Mouse (Mus musculus) CH12.LX (cell line): Measurements from ENCODE around the gene Ptbp1. TPM values are rescaled to one million over a fixed set of nuclear protein-coding genes. Genes with fewer than 3 reads are reported as not detected.

ENCODE experiments used
- DNase-seq: peaks from one replicate; pipeline ENCODE4 v3.0.0-alpha.2; 2013; ENCODE audit errors: extremely low read depth
- H3K27ac ChIP-seq: 2 replicates; pipeline ENCODE4 v1.5.1; 2012; ENCODE audit warnings: low read depth, mild to moderate bottlenecking, control low read depth, moderate library complexity; ENCODE audit not compliant: insufficient read depth
- H3K27me3 ChIP-seq: replicated peaks from 2 replicates; pipeline ENCODE3; 2012; ENCODE audit warnings: inconsistent platforms
- H3K36me3 ChIP-seq, 2 experiments: replicated peaks in 1 of 2; 2 replicates each; pipeline versions ENCODE3 to v1.6.1; 2012; ENCODE audit warnings: inconsistent platforms in 1 of 2, low read length in 1 of 2, mild to moderate bottlenecking in 1 of 2, mixed read lengths in 1 of 2, moderate library complexity in 1 of 2; ENCODE audit not compliant: control insufficient read depth in 1 of 2, insufficient read depth in 1 of 2
- H3K4me1 ChIP-seq, 2 experiments: 2 replicates each; pipeline ENCODE4 v1.6.1; 2012; ENCODE audit warnings: inconsistent platforms in 1 of 2, moderate library complexity in 1 of 2; ENCODE audit not compliant: insufficient read depth in 2 of 2, control insufficient read depth in 1 of 2
- H3K4me2 ChIP-seq: 2 replicates; pipeline ENCODE4 v1.6.1; 2012; ENCODE audit warnings: low read depth, mild to moderate bottlenecking, control low read depth; ENCODE audit not compliant: poor library complexity, insufficient read depth, severe bottlenecking
- H3K4me3 ChIP-seq, 3 experiments: fragments of 150-350 bp in 1 of 3; sonication (generic) in 1 of 3; replicated peaks in 1 of 3; 2 replicates each; pipeline versions ENCODE3 to v1.5.1; 2011 to 2012; ENCODE audit warnings: low read depth in 2 of 3, low read length in 2 of 3, mild to moderate bottlenecking in 2 of 3, moderate library complexity in 2 of 3, control low read depth in 1 of 3, improper control_type of control experiment in 1 of 3, inconsistent platforms in 1 of 3, mixed read lengths in 1 of 3; ENCODE audit not compliant: poor library complexity in 1 of 3
- H3K79me2 ChIP-seq: replicated peaks from 2 replicates; pipeline ENCODE4 v1.6.1; 2012; ENCODE audit warnings: mild to moderate bottlenecking, moderate library complexity; ENCODE audit not compliant: control insufficient read depth, poor library complexity, insufficient read depth, severe bottlenecking; ENCODE audit errors: extremely low read depth
- H3K9ac ChIP-seq: 2 replicates; pipeline ENCODE4 v1.6.1; 2012; ENCODE audit warnings: low read depth, mild to moderate bottlenecking, control low read depth, moderate library complexity; ENCODE audit not compliant: insufficient read depth
- H3K9me3 ChIP-seq: replicated peaks from 2 replicates; pipeline ENCODE3; 2012; ENCODE audit warnings: low read length, inconsistent platforms, mixed read lengths
- BHLHE40 ChIP-seq: IDR thresholded peaks from 2 replicates; pipeline ENCODE4 v1.6.1; 2011; ENCODE audit warnings: mild to moderate bottlenecking, low read depth, low read length, improper control_type of control experiment
- ELF1 ChIP-seq: IDR thresholded peaks from 2 replicates; pipeline ENCODE4 v1.6.1; 2014; ENCODE audit warnings: low read depth, mild to moderate bottlenecking, inconsistent platforms, low read length, improper control_type of control experiment
- ETS1 ChIP-seq: conservative IDR thresholded peaks from 2 replicates; pipeline ENCODE4 v1.6.1; 2012; ENCODE audit warnings: low read depth, mild to moderate bottlenecking, inconsistent platforms, low read length, improper control_type of control experiment, moderate library complexity
- HCFC1 ChIP-seq: IDR thresholded peaks from 2 replicates; pipeline ENCODE4 v1.6.1; 2012; ENCODE audit warnings: low read depth, mild to moderate bottlenecking, inconsistent platforms, low read length, improper control_type of control experiment
- JUND ChIP-seq: conservative IDR thresholded peaks from 2 replicates; pipeline ENCODE4 v1.6.1; 2011; ENCODE audit warnings: low read depth, low read length, improper control_type of control experiment
- KAT2A ChIP-seq: IDR thresholded peaks from 2 replicates; pipeline ENCODE4 v1.6.1; 2012; ENCODE audit warnings: low read length, improper control_type of control experiment, inconsistent platforms; ENCODE audit not compliant: insufficient replicate concordance
- MAX ChIP-seq: IDR thresholded peaks from 2 replicates; pipeline ENCODE4 v1.6.1; 2011; ENCODE audit warnings: low read length, improper control_type of control experiment
- MAZ ChIP-seq: IDR thresholded peaks from 2 replicates; pipeline ENCODE4 v1.6.1; 2012; ENCODE audit warnings: low read depth, mild to moderate bottlenecking, inconsistent platforms, low read length, improper control_type of control experiment, moderate library complexity
- MXI1 ChIP-seq: IDR thresholded peaks from 2 replicates; pipeline ENCODE4 v1.6.1; 2011; ENCODE audit warnings: mild to moderate bottlenecking, low read depth, low read length, improper control_type of control experiment
- MYC ChIP-seq: IDR thresholded peaks from 2 replicates; pipeline ENCODE4 v1.6.1; 2011; ENCODE audit warnings: low read depth, mild to moderate bottlenecking, improper control_type of control experiment, low read length
- NRF1 ChIP-seq: IDR thresholded peaks from 2 replicates; pipeline ENCODE4 v1.6.1; 2014; ENCODE audit warnings: low read depth, mild to moderate bottlenecking, inconsistent platforms, low read length, improper control_type of control experiment, moderate library complexity
- POLR2AphosphoS2 ChIP-seq: IDR thresholded peaks from 2 replicates; pipeline ENCODE4 v1.6.1; 2011; ENCODE audit warnings: low read depth, low read length, improper control_type of control experiment
- RAD21 ChIP-seq: IDR thresholded peaks from 2 replicates; pipeline ENCODE4 v1.6.1; 2011; ENCODE audit warnings: low read depth, mild to moderate bottlenecking, low read length, improper control_type of control experiment, moderate library complexity
- RCOR1 ChIP-seq: conservative IDR thresholded peaks from 2 replicates; pipeline ENCODE4 v1.6.1; 2012; ENCODE audit warnings: low read depth, mild to moderate bottlenecking, inconsistent platforms, low read length, improper control_type of control experiment
- TBP ChIP-seq: conservative IDR thresholded peaks from 2 replicates; pipeline ENCODE4 v1.6.1; 2011; ENCODE audit warnings: low read depth, low read length, improper control_type of control experiment
- USF1 ChIP-seq: IDR thresholded peaks from 2 replicates; pipeline ENCODE4 v1.6.1; 2014; ENCODE audit warnings: low read depth, mild to moderate bottlenecking, inconsistent platforms, low read length, improper control_type of control experiment
- ZC3H11A ChIP-seq: IDR thresholded peaks from 2 replicates; pipeline ENCODE4 v1.6.1; 2012; ENCODE audit warnings: low read depth, mild to moderate bottlenecking, inconsistent platforms, low read length, improper control_type of control experiment
- ZKSCAN1 ChIP-seq: IDR thresholded peaks from 2 replicates; pipeline ENCODE4 v1.6.1; 2012; ENCODE audit warnings: low read depth, inconsistent platforms, low read length, improper control_type of control experiment, borderline replicate concordance
- ZMIZ1 ChIP-seq: IDR thresholded peaks from 2 replicates; pipeline ENCODE4 v1.6.1; 2012; ENCODE audit warnings: low read depth, mild to moderate bottlenecking, inconsistent platforms, low read length, improper control_type of control experiment
- ZNF384 ChIP-seq: IDR thresholded peaks from 2 replicates; pipeline ENCODE4 v1.6.1; 2012; ENCODE audit warnings: low read depth, low read length, improper control_type of control experiment, inconsistent platforms
- dilution Hi-C: fragments of 300-500 bp; cut with MboI; formaldehyde crosslinking; loops from 2 replicates; pipeline ENCODE4 v1.14.3; 2020; ENCODE audit warnings: low sequenced_read_pairs; ENCODE audit not compliant: extremely low pct_unique_long_range_greater_than_20kb, extremely low pct_ligation_motif_present
- in situ Hi-C: fragments of 300-500 bp; cut with MboI; formaldehyde crosslinking; loops from 3 replicates; pipeline ENCODE4 v1.14.3; 2019; ENCODE audit warnings: low sequenced_read_pairs, low pct_ligation_motif_present, low pct_unique_long_range_greater_than_20kb, mixed read lengths
- polyA plus RNA-seq: library from polyadenylated mRNA; unstranded; fragments of >175 nt; gene quantifications from 2 replicates; pipeline ENCODE4 v1.2.1, GENCODE M21; 2012; ENCODE audit warnings: low read depth; ENCODE audit not compliant: insufficient read length
- total RNA-seq, 2 experiments: library from RNA; depleted of rRNA; stranded (reverse); fragments of 300-350 nt in 1 of 2; fragments of >200 nt in 1 of 2; gene quantifications; 2 replicates each; pipeline ENCODE4 v1.2.3; 2012 to 2014

Ptbp1 gene
- total and polyA plus RNA-seq, 3 experiments, result 252 to 497 (median 284) TPM

GRCm38 (mm10) chr10:79862049-79862788, 8.0 kb downstream of the Ptbp1 start:
- Histone ChIP-seq H3K27ac (no peak overlapping the region), H3K27me3 (no peaks in the 10 kb centered on the region), H3K79me2 (peaks cover 34% of the 10 kb centered on the region), H3K4me2 (no peak overlapping the region), H3K36me3 (peaks cover 74 to 91% of the 10 kb centered on the region in 2 experiments), H3K9ac (no peak overlapping the region), H3K4me1 (peaks cover 13 to 17% of the 10 kb centered on the region in 2 experiments), H3K4me3 (no peak overlapping the region), H3K9me3 (no peaks in the 10 kb centered on the region)
- in situ Hi-C loops, result no loop called here
- TF ChIP-seq BHLHE40 (no peak), NRF1 (no peak), ZKSCAN1 (no peak), POLR2AphosphoS2 (peak; percentile 81; the same call in 1 of the 2 replicates), USF1 (no peak)
- dilution Hi-C loops, result no loop called here
- DNase-seq, result no peak

DNA sequence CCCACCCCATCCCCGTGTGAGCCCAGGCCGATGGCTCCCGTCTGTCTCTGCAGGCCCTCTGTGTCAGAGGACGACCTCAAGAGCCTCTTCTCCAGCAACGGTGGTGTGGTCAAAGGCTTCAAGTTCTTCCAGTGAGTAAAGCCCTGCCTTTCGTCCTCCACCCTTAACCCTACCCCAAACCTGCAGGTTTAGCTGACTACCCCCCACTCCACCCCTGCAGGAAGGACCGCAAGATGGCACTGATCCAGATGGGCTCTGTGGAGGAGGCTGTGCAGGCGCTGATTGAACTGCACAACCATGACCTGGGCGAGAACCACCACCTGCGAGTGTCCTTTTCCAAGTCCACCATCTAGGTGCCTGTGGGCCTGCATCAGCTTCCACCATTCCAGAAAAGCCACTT, 8.7 kb downstream of the Ptbp1 start:
- TF ChIP-seq BHLHE40 (no peak), POLR2AphosphoS2 (no peak), NRF1 (no peak), ZC3H11A (no peak), RCOR1 (no peak), ZNF384 (no peak), HCFC1 (no peak), KAT2A (no peak), ETS1 (no peak), ZMIZ1 (no peak), RAD21 (no peak), ZKSCAN1 (no peak), MAX (no peak), USF1 (no peak), JUND (no peak), TBP (no peak), MAZ (no peak), MXI1 (no peak), ELF1 (no peak), MYC (no peak)
- peaks cover 27% of the 10 kb centered on the region for H3K79me2 ChIP-seq
- H3K4me1 ChIP-seq, result peaks cover 6 to 10% of the 10 kb centered on the region in 2 experiments
- no peak overlapping the region for H3K9ac ChIP-seq
- no peaks in the 10 kb centered on the region for H3K27me3 ChIP-seq
- H3K4me2 ChIP-seq, result no peak overlapping the region
- no peaks in the 10 kb centered on the region for H3K9me3 ChIP-seq
- peaks cover 67 to 87% of the 10 kb centered on the region in 2 experiments for H3K36me3 ChIP-seq
- H3K4me3 ChIP-seq, result no peak overlapping the region
- dilution Hi-C loops, result no loop called here
- no peak overlapping the region for H3K27ac ChIP-seq
- in situ Hi-C loops, result no loop called here
- DNase-seq, result no peak
